Mouse (Mus musculus): ENCODE results near the gene Stxbp2. TPM values are rescaled to one million over a fixed set of nuclear protein-coding genes. Genes with fewer than 3 reads are reported as not detected.
A peak's percentile ranks its signal among the peaks of the same experiment; 100 is the strongest.

Stxbp2 gene
- polyA plus RNA-seq, 1 experiment: 312 TPM

GRCm38 (mm10) chr8:3676993-3677579 is 46.3 kb downstream of the Stxbp2 start:
- peak overlapping the region; percentile 81 for H3K27ac ChIP-seq (ENCODE audit: insufficient read depth, low read depth, low read length)
- no peak for TF ChIP-seq POLR2A (IDR thresholded peaks at IDR 0.05; ENCODE audit: borderline replicate concordance, low read depth, low read length)
- TF ChIP-seq CTCF (IDR thresholded peaks at IDR 0.05; ENCODE audit: low read depth, low read length): no peak
- peaks cover 6% of the 10 kb centered on the region for H3K4me1 ChIP-seq (ENCODE audit: control insufficient read depth, insufficient read depth, low read length)
- H3K4me3 ChIP-seq (ENCODE audit: insufficient read depth, low read length): peak overlapping the region; percentile 93

- H3K27ac ChIP-seq (ENCODE audit: insufficient read depth, low read depth, low read length): no peak overlapping the region
- TF ChIP-seq CTCF (IDR thresholded peaks at IDR 0.05; ENCODE audit: low read depth, low read length) (no peak), POLR2A (IDR thresholded peaks at IDR 0.05; ENCODE audit: borderline replicate concordance, low read depth, low read length) (no peak)
- H3K4me1 ChIP-seq (ENCODE audit: control insufficient read depth, insufficient read depth, low read length): peaks cover 3% of the 10 kb centered on the region; the same call in 1 of the 2 replicates
These were observed 48.1 kb downstream of the Stxbp2 start for GRCm38 (mm10) chr8:3678831-3679230.

GRCm38 (mm10) chr8:3679236-3679635 is 48.5 kb downstream of the Stxbp2 start:
- H3K4me1 ChIP-seq (ENCODE audit: control insufficient read depth, insufficient read depth, low read length): peaks cover 3% of the 10 kb centered on the region; the same call in 1 of the 2 replicates
- no peak overlapping the region for H3K27ac ChIP-seq (ENCODE audit: insufficient read depth, low read depth, low read length)
- H3K4me3 ChIP-seq (ENCODE audit: insufficient read depth, low read length): no peak overlapping the region
- TF ChIP-seq CTCF (IDR thresholded peaks at IDR 0.05; ENCODE audit: low read depth, low read length): no peak
- no peak for TF ChIP-seq POLR2A (IDR thresholded peaks at IDR 0.05; ENCODE audit: borderline replicate concordance, low read depth, low read length)

More at GRCm38 (mm10) chr8:3678831-3679230, 48.1 kb downstream of the Stxbp2 start:
- H3K4me3 ChIP-seq (ENCODE audit: insufficient read depth, low read length): no peak overlapping the region

- H3K4me3 ChIP-seq (ENCODE audit: insufficient read depth, low read length): no peak overlapping the region
- peaks cover 3% of the 10 kb centered on the region; the same call in 1 of the 2 replicates for H3K4me1 ChIP-seq (ENCODE audit: control insufficient read depth, insufficient read depth, low read length)
- TF ChIP-seq POLR2A (IDR thresholded peaks at IDR 0.05; ENCODE audit: borderline replicate concordance, low read depth, low read length): no peak
- no peak for TF ChIP-seq CTCF (IDR thresholded peaks at IDR 0.05; ENCODE audit: low read depth, low read length)
- no peak overlapping the region for H3K27ac ChIP-seq (ENCODE audit: insufficient read depth, low read depth, low read length)
These were observed 48.9 kb downstream of the Stxbp2 start for GRCm38 (mm10) chr8:3679656-3680055.

GRCm38 (mm10) chr8:3682435-3682834 is 51.7 kb downstream of the Stxbp2 start:
- no peaks in the 10 kb centered on the region for H3K4me1 ChIP-seq (ENCODE audit: control insufficient read depth, insufficient read depth, low read length)
- no peak overlapping the region for H3K4me3 ChIP-seq (ENCODE audit: insufficient read depth, low read length)
- no peak for TF ChIP-seq CTCF (IDR thresholded peaks at IDR 0.05; ENCODE audit: low read depth, low read length)
- no peak for TF ChIP-seq POLR2A (IDR thresholded peaks at IDR 0.05; ENCODE audit: borderline replicate concordance, low read depth, low read length)
- no peak overlapping the region for H3K27ac ChIP-seq (ENCODE audit: insufficient read depth, low read depth, low read length)

- TF ChIP-seq CTCF (IDR thresholded peaks at IDR 0.05; ENCODE audit: low read depth, low read length) (no peak), POLR2A (IDR thresholded peaks at IDR 0.05; ENCODE audit: borderline replicate concordance, low read depth, low read length) (no peak)
- Histone ChIP-seq H3K4me1 (ENCODE audit: control insufficient read depth, insufficient read depth, low read length) (no peaks in the 10 kb centered on the region), H3K27ac (ENCODE audit: insufficient read depth, low read depth, low read length) (no peak overlapping the region), H3K4me3 (ENCODE audit: insufficient read depth, low read length) (no peak overlapping the region)
These were observed 52.8 kb downstream of the Stxbp2 start for GRCm38 (mm10) chr8:3683408-3684176.

- H3K4me1 ChIP-seq (ENCODE audit: control insufficient read depth, insufficient read depth, low read length): no peaks in the 10 kb centered on the region
- no peak overlapping the region for H3K27ac ChIP-seq (ENCODE audit: insufficient read depth, low read depth, low read length)
- no peak for TF ChIP-seq CTCF (IDR thresholded peaks at IDR 0.05; ENCODE audit: low read depth, low read length)
- TF ChIP-seq POLR2A (IDR thresholded peaks at IDR 0.05; ENCODE audit: borderline replicate concordance, low read depth, low read length): no peak
- no peak overlapping the region for H3K4me3 ChIP-seq (ENCODE audit: insufficient read depth, low read length)
These were observed 53.8 kb downstream of the Stxbp2 start for GRCm38 (mm10) chr8:3684530-3684929.

GRCm38 (mm10) chr8:3685422-3685821 is 54.7 kb downstream of the Stxbp2 start:
- Histone ChIP-seq H3K4me1 (ENCODE audit: control insufficient read depth, insufficient read depth, low read length) (no peaks in the 10 kb centered on the region), H3K27ac (ENCODE audit: insufficient read depth, low read depth, low read length) (no peak overlapping the region), H3K4me3 (ENCODE audit: insufficient read depth, low read length) (no peak overlapping the region)
- TF ChIP-seq POLR2A (IDR thresholded peaks at IDR 0.05; ENCODE audit: borderline replicate concordance, low read depth, low read length) (no peak), CTCF (IDR thresholded peaks at IDR 0.05; ENCODE audit: low read depth, low read length) (no peak)

- H3K4me1 ChIP-seq (ENCODE audit: control insufficient read depth, insufficient read depth, low read length): no peaks in the 10 kb centered on the region
- no peak overlapping the region for H3K27ac ChIP-seq (ENCODE audit: insufficient read depth, low read depth, low read length)
- TF ChIP-seq CTCF (IDR thresholded peaks at IDR 0.05; ENCODE audit: low read depth, low read length): no peak
- TF ChIP-seq POLR2A (IDR thresholded peaks at IDR 0.05; ENCODE audit: borderline replicate concordance, low read depth, low read length): no peak
- H3K4me3 ChIP-seq (ENCODE audit: insufficient read depth, low read length): no peak overlapping the region
These were observed 56.8 kb downstream of the Stxbp2 start for GRCm38 (mm10) chr8:3687537-3687936.

- Histone ChIP-seq H3K27ac (ENCODE audit: insufficient read depth, low read depth, low read length) (no peak overlapping the region), H3K4me3 (ENCODE audit: insufficient read depth, low read length) (no peak overlapping the region), H3K4me1 (ENCODE audit: control insufficient read depth, insufficient read depth, low read length) (no peaks in the 10 kb centered on the region)
- no peak for TF ChIP-seq CTCF (IDR thresholded peaks at IDR 0.05; ENCODE audit: low read depth, low read length)
- no peak for TF ChIP-seq POLR2A (IDR thresholded peaks at IDR 0.05; ENCODE audit: borderline replicate concordance, low read depth, low read length)
These were observed 60.0 kb downstream of the Stxbp2 start for GRCm38 (mm10) chr8:3690774-3691173.

Other genes starting within 250 kb of the Stxbp2 start
- gene Arhgef18, start 237.9 kb upstream of the Stxbp2 start, polyA plus RNA-seq (2012; ENCODE audit: insufficient read depth, insufficient read length, missing spikeins): 1.9 and 2.3 TPM in 2 replicates
- 3.1 and 4.5 TPM in 2 replicates for gene Pex11g, start 163.3 kb upstream of the Stxbp2 start, polyA plus RNA-seq (2012; ENCODE audit: insufficient read depth, insufficient read length, missing spikeins)
- not detected in 2 replicates for gene Tex45, start 160.1 kb upstream of the Stxbp2 start, polyA plus RNA-seq (2012; ENCODE audit: insufficient read depth, insufficient read length, missing spikeins)
- 17.1 and 20.8 TPM in 2 replicates for gene Zfp358, start 137.8 kb upstream of the Stxbp2 start, polyA plus RNA-seq (2012; ENCODE audit: insufficient read depth, insufficient read length, missing spikeins)
- gene Mcoln1, start 130.5 kb upstream of the Stxbp2 start, polyA plus RNA-seq (2012; ENCODE audit: insufficient read depth, insufficient read length, missing spikeins): 112 and 117 TPM in 2 replicates
- 36.0 and 39.9 TPM in 2 replicates for gene Pnpla6, start 115.6 kb upstream of the Stxbp2 start, polyA plus RNA-seq (2012; ENCODE audit: insufficient read depth, insufficient read length, missing spikeins)
- gene C330021F23Rik, start 63.0 kb upstream of the Stxbp2 start, polyA plus RNA-seq (2012; ENCODE audit: insufficient read depth, insufficient read length, missing spikeins): not detected in 2 replicates
- 3.1 and 5.5 TPM in 2 replicates for gene Camsap3, start 43.7 kb upstream of the Stxbp2 start, polyA plus RNA-seq (2012; ENCODE audit: insufficient read depth, insufficient read length, missing spikeins)
- 32.3 and 36.4 TPM in 2 replicates for gene Xab2, start 9.6 kb upstream of the Stxbp2 start, polyA plus RNA-seq (2012; ENCODE audit: insufficient read depth, insufficient read length, missing spikeins)
- gene Pet100, start 9.4 kb upstream of the Stxbp2 start, polyA plus RNA-seq (2012; ENCODE audit: insufficient read depth, insufficient read length, missing spikeins): 116 and 153 TPM in 2 replicates
- gene Pcp2, start 5.4 kb upstream of the Stxbp2 start, polyA plus RNA-seq (2012; ENCODE audit: insufficient read depth, insufficient read length, missing spikeins): not detected in 2 replicates
- gene Retn, start 24.8 kb downstream of the Stxbp2 start, polyA plus RNA-seq (2012; ENCODE audit: insufficient read depth, insufficient read length, missing spikeins): not detected in 2 replicates
- gene Mcemp1, start 34.8 kb downstream of the Stxbp2 start, polyA plus RNA-seq (2012; ENCODE audit: insufficient read depth, insufficient read length, missing spikeins): 2.0 and 3.1 TPM in 2 replicates
- 3.6 and 4.5 TPM in 2 replicates for gene Fcor, start 41.4 kb downstream of the Stxbp2 start, polyA plus RNA-seq (2012; ENCODE audit: insufficient read depth, insufficient read length, missing spikeins)
- 14.2 and 14.3 TPM in 2 replicates for gene Trappc5, start 45.3 kb downstream of the Stxbp2 start, polyA plus RNA-seq (2012; ENCODE audit: insufficient read depth, insufficient read length, missing spikeins)
- not detected in 2 replicates for gene Fcer2a, start 63.2 kb downstream of the Stxbp2 start, polyA plus RNA-seq (2012; ENCODE audit: insufficient read depth, insufficient read length, missing spikeins)
- gene Clec4g, start 89.7 kb downstream of the Stxbp2 start, polyA plus RNA-seq (2012; ENCODE audit: insufficient read depth, insufficient read length, missing spikeins): not detected in 2 replicates
- not detected in 2 replicates for gene Cd209a, start 118.0 kb downstream of the Stxbp2 start, polyA plus RNA-seq (2012; ENCODE audit: insufficient read depth, insufficient read length, missing spikeins)
- not detected in 2 replicates for gene Cd209e, start 223.4 kb downstream of the Stxbp2 start, polyA plus RNA-seq (2012; ENCODE audit: insufficient read depth, insufficient read length, missing spikeins)
- not detected in 2 replicates for gene Cd209d, start 247.6 kb downstream of the Stxbp2 start, polyA plus RNA-seq (2012; ENCODE audit: insufficient read depth, insufficient read length, missing spikeins)